Mouse (Mus musculus): Measurements from ENCODE around the gene Jpt1. TPM values are rescaled to one million over a fixed set of nuclear protein-coding genes. Genes with fewer than 3 reads are reported as not detected.

Gene Jpt1
- polyA plus RNA-seq (2015; fragmentation: Illumina TruSeq; extraction: RNeasy Lipid Tissue Mini Kit (QIAGEN cat#74804); ENCODE audit: low read depth, low replicate concordance): 108 TPM

DNA sequence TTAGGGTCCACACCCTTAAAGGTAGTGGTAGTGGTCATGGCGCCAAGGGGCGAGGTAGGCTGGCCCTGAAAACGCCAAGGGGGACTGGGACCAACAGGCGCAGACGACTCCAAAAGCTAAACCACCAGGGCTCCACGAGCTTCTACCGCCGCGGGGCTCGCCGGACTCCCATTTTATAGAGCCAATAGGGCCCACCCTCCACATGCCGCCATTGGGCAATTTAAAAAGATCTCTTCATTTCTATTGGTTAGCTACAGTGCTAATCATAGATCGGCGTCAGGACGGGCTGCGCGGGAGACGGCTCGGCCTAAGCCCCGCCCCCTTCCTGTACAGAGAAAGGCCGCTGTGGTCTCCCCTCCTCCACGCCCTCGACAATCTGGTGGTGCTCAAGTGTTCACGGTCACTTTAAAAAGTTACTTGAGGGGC is at the start of gene Jpt1:
Jpt1 (minus strand) TSS at position 150 of the 426 bp plus-strand sequence.

DNA sequence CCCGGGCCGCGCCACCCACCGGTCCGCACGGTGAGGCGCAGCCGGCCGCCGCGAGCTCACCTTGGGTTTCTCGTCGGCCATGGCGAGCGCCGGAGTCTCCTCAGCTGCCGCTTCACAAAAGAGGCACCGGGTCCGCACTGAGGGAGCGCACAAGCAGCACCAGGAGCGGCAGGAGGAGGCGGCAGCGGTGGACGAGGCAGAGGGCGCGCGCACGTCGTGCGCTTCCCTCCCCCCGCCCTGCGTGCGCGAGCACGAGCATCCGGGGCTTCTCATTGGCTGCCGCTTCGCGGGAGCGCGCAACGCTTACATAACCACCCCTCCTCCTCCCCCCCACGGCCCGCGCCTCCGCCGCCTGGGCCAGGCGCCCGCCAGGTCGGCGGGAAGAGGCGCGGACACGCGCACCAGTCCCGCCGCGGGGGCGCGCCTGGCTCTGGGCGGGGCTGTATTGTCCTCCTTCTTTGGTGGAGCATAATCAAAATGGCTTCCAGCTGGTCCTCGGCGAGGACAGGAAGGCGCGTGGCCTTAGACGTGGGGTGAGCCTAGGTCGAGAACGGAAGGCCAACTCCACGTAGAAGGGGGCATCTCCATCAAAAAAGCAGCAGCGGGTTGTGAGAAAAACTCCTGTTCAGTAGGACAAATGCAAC is 22.0 kb upstream of the Jpt1 start, which contains the start of gene Sumo2:
Sumo2 (minus strand) TSS at position 239 of the 644 bp plus-strand sequence.

DNA sequence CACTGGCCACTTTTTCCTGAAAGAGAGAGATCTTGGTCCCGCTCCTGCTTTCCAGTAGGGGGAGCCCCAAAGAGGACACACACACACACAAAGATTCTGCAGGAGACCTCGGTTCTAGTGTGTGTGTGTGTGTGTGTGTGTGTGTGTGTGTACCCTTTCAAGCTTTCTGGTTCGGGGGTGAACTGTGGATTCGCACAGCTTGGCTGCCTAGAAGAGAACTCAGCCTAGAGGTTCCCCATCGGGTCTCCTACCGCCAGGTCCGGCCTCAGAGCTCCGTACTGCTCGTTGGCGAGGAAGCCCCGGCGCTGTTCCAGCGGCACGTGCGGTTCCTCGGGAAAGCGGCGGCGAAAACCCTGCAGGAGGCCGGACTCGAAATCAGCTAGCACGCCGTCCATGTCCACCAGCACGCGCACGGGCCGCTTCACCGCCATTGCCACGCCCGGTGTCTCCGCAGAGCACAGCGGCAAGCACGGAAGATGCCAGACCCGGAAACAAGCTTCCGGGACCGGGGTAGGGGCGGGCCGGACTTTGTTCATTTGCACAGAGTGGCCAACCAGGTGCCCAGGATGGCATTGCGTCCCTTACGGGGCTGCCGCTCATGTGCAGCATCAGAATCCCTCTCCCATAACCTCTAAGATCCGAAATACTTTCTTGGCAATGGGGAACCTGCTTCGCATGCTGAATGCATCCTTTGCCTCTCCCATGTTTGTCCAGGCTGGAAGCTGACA is 22.7 kb downstream of the Jpt1 start, which contains the start of gene Nt5c:
Nt5c (minus strand) TSS at position 507 of the 728 bp plus-strand sequence.

DNA sequence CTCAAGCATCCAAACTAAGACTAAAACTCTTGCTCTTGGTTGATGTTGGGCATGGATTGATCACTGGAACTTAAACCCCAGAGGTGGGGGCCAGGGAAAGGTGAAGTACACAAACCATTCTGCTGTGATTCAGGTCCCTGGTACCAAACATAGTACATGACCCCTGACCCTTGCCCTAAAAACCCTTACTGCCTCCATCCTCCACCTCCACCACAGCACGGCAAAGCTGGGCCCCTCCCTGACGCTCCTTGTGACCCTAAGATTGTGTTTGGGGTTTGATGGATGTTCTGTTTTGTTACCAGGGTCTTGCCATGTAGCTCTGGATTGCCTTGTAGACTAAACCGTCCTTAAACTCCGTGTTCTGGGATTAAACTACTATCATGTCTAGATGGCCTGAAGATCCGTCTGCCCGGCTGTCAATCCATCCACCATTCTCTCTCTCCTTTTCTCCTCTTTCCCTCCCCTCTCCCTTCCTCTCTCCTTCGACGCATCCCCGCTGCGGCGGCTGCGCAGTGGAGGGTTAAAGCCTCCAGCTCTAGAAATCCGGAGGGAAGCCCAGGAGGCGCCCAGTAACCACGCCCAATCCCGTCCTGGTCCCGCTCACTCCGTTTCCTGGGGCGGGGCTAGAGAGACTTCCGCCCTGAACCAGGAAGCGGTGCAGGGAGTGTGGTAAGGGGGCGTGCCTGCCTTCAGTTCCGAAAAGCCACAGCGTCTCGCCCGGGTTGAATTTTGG is 39.0 kb downstream of the Jpt1 start, which contains the start of gene Armc7:
Armc7 (plus strand) TSS at position 643 of the 733 bp plus-strand sequence.

DNA sequence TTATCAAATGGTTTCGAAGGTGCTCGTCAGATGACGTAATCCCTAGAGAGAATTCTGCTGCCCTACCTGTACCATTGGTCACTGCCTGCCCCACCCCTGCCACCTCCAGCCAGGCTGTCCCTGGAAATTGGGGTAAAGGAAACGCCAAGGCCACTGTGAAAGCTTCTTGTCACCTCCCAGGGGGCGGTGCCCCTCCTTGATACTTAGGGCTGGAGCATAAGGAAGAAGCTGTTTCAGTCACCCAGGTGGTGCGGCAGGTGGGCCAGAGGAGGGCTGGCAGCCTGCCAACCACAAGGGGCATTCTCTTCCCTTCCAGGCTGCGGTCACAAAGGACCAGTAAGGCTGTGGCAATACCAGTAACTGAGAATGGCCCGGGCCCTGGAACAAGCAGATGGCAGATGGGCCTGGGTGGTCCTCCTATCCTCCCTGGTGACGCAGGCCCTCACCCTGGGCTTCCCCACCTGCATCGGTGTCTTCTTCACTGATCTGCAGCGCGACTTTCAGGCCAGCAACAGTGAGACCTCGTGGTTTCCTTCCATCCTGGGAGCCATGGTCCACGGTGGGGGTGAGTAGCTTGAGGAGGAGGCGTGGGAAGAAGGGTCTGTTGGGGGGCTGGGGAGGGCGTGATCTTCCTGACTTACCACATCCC is 51.8 kb downstream of the Jpt1 start, which contains the start of gene Slc16a5:
Slc16a5 (plus strand) TSS at position 232 of the 649 bp plus-strand sequence.

Other genes starting within 250 kb of the Jpt1 start
- gene Grin2c, start 247.1 kb downstream of the Jpt1 start, polyA plus RNA-seq (2015; fragmentation: Illumina TruSeq; extraction: RNeasy Lipid Tissue Mini Kit (QIAGEN cat#74804); ENCODE audit: low read depth, low replicate concordance): 23.0 TPM
- 20.1 TPM for gene Fdxr, start 237.3 kb downstream of the Jpt1 start, polyA plus RNA-seq (2015; fragmentation: Illumina TruSeq; extraction: RNeasy Lipid Tissue Mini Kit (QIAGEN cat#74804); ENCODE audit: low read depth, low replicate concordance)
- 19.8 TPM for gene Fads6, start 216.7 kb downstream of the Jpt1 start, polyA plus RNA-seq (2015; fragmentation: Illumina TruSeq; extraction: RNeasy Lipid Tissue Mini Kit (QIAGEN cat#74804); ENCODE audit: low read depth, low replicate concordance)
- 0.85 TPM for gene Otop2, start 207.2 kb downstream of the Jpt1 start, polyA plus RNA-seq (2015; fragmentation: Illumina TruSeq; extraction: RNeasy Lipid Tissue Mini Kit (QIAGEN cat#74804); ENCODE audit: low read depth, low replicate concordance)
- 0.39 TPM for gene Ush1g, start 192.3 kb downstream of the Jpt1 start, polyA plus RNA-seq (2015; fragmentation: Illumina TruSeq; extraction: RNeasy Lipid Tissue Mini Kit (QIAGEN cat#74804); ENCODE audit: low read depth, low replicate concordance)
- not detected for gene Otop3, start 179.7 kb downstream of the Jpt1 start, polyA plus RNA-seq (2015; fragmentation: Illumina TruSeq; extraction: RNeasy Lipid Tissue Mini Kit (QIAGEN cat#74804); ENCODE audit: low read depth, low replicate concordance)
- gene Hid1, start 146.6 kb downstream of the Jpt1 start, polyA plus RNA-seq (2015; fragmentation: Illumina TruSeq; extraction: RNeasy Lipid Tissue Mini Kit (QIAGEN cat#74804); ENCODE audit: low read depth, low replicate concordance): 75.8 TPM
- gene Cdr2l, start 132.5 kb downstream of the Jpt1 start, polyA plus RNA-seq (2015; fragmentation: Illumina TruSeq; extraction: RNeasy Lipid Tissue Mini Kit (QIAGEN cat#74804); ENCODE audit: low read depth, low replicate concordance): 13.6 TPM
- 127 TPM for gene Mrpl58, start 110.6 kb downstream of the Jpt1 start, polyA plus RNA-seq (2015; fragmentation: Illumina TruSeq; extraction: RNeasy Lipid Tissue Mini Kit (QIAGEN cat#74804); ENCODE audit: low read depth, low replicate concordance)
- 1,061 TPM for gene Atp5h, start 94.4 kb downstream of the Jpt1 start, polyA plus RNA-seq (2015; fragmentation: Illumina TruSeq; extraction: RNeasy Lipid Tissue Mini Kit (QIAGEN cat#74804); ENCODE audit: low read depth, low replicate concordance)
- 73.5 TPM for gene Kctd2, start 94.3 kb downstream of the Jpt1 start, polyA plus RNA-seq (2015; fragmentation: Illumina TruSeq; extraction: RNeasy Lipid Tissue Mini Kit (QIAGEN cat#74804); ENCODE audit: low read depth, low replicate concordance)
- not detected for gene Trim80, start 73.8 kb downstream of the Jpt1 start, polyA plus RNA-seq (2015; fragmentation: Illumina TruSeq; extraction: RNeasy Lipid Tissue Mini Kit (QIAGEN cat#74804); ENCODE audit: low read depth, low replicate concordance)
- gene Slc16a5, start 51.9 kb downstream of the Jpt1 start, polyA plus RNA-seq (2015; fragmentation: Illumina TruSeq; extraction: RNeasy Lipid Tissue Mini Kit (QIAGEN cat#74804); ENCODE audit: low read depth, low replicate concordance): not detected
- 9.9 TPM for gene Armc7, start 38.7 kb downstream of the Jpt1 start, polyA plus RNA-seq (2015; fragmentation: Illumina TruSeq; extraction: RNeasy Lipid Tissue Mini Kit (QIAGEN cat#74804); ENCODE audit: low read depth, low replicate concordance)
- gene Nt5c, start 22.5 kb downstream of the Jpt1 start, polyA plus RNA-seq (2015; fragmentation: Illumina TruSeq; extraction: RNeasy Lipid Tissue Mini Kit (QIAGEN cat#74804); ENCODE audit: low read depth, low replicate concordance): 93.6 TPM
- 430 TPM for gene Sumo2, start 21.9 kb upstream of the Jpt1 start, polyA plus RNA-seq (2015; fragmentation: Illumina TruSeq; extraction: RNeasy Lipid Tissue Mini Kit (QIAGEN cat#74804); ENCODE audit: low read depth, low replicate concordance)
- gene Nup85, start 50.0 kb upstream of the Jpt1 start, polyA plus RNA-seq (2015; fragmentation: Illumina TruSeq; extraction: RNeasy Lipid Tissue Mini Kit (QIAGEN cat#74804); ENCODE audit: low read depth, low replicate concordance): 49.1 TPM
- 69.8 TPM for gene Mrps7, start 89.5 kb upstream of the Jpt1 start, polyA plus RNA-seq (2015; fragmentation: Illumina TruSeq; extraction: RNeasy Lipid Tissue Mini Kit (QIAGEN cat#74804); ENCODE audit: low read depth, low replicate concordance)
- 44.8 TPM for gene Gga3, start 89.7 kb upstream of the Jpt1 start, polyA plus RNA-seq (2015; fragmentation: Illumina TruSeq; extraction: RNeasy Lipid Tissue Mini Kit (QIAGEN cat#74804); ENCODE audit: low read depth, low replicate concordance)
- 27.5 TPM for gene Mif4gd, start 98.6 kb upstream of the Jpt1 start, polyA plus RNA-seq (2015; fragmentation: Illumina TruSeq; extraction: RNeasy Lipid Tissue Mini Kit (QIAGEN cat#74804); ENCODE audit: low read depth, low replicate concordance)
- 64.2 TPM for gene Slc25a19, start 113.9 kb upstream of the Jpt1 start, polyA plus RNA-seq (2015; fragmentation: Illumina TruSeq; extraction: RNeasy Lipid Tissue Mini Kit (QIAGEN cat#74804); ENCODE audit: low read depth, low replicate concordance)
- 134 TPM for gene Grb2, start 194.2 kb upstream of the Jpt1 start, polyA plus RNA-seq (2015; fragmentation: Illumina TruSeq; extraction: RNeasy Lipid Tissue Mini Kit (QIAGEN cat#74804); ENCODE audit: low read depth, low replicate concordance)

All from brain, adult 10 weeks (tissue).